Mouse (Mus musculus) midbrain, embryonic 11.5 days (tissue): ENCODE results near the gene Epop. TPM values are rescaled to one million over a fixed set of nuclear protein-coding genes. Genes with fewer than 3 reads are reported as not detected.
A peak's percentile ranks its signal among the peaks of the same experiment; 100 is the strongest.

Experiments
- ATAC-seq: fragments of 200-750 bp; cut with Nextera tagmentation; 2 replicates; pipeline ENCODE4 v1.8.0; 2017; ENCODE audit warnings: moderate TSS enrichment, moderate library complexity; ENCODE audit not compliant: low FRiP score
- DNase-seq: peaks from one replicate; pipeline ENCODE4 v3.0.0; 2015; ENCODE audit warnings: low spot score; ENCODE audit errors: missing footprints
- H3K27ac ChIP-seq: fragments of 300-500 bp; sonication (generic); 2 replicates; pipeline ENCODE4 v1.5.1; 2014; ENCODE audit warnings: low read depth, low read length
- H3K27me3 ChIP-seq: fragments of 300-500 bp; sonication (generic); 2 replicates; pipeline ENCODE4 v1.6.1; 2014; ENCODE audit warnings: mild to moderate bottlenecking, low read length, moderate library complexity, mixed read lengths; ENCODE audit not compliant: control insufficient read depth, insufficient read depth
- H3K36me3 ChIP-seq: fragments of 300-500 bp; sonication (generic); 2 replicates; pipeline ENCODE4 v1.6.1; 2014; ENCODE audit warnings: mild to moderate bottlenecking, low read length, moderate library complexity, mixed read lengths; ENCODE audit not compliant: control insufficient read depth, insufficient read depth
- H3K4me1 ChIP-seq: fragments of 300-500 bp; sonication (generic); 2 replicates; pipeline ENCODE4 v1.6.1; 2014; ENCODE audit warnings: low read length; ENCODE audit not compliant: control insufficient read depth, insufficient read depth
- H3K4me2 ChIP-seq: fragments of 300-500 bp; sonication (generic); 2 replicates; pipeline ENCODE4 v1.6.1; 2014; ENCODE audit warnings: mild to moderate bottlenecking, moderate library complexity
- H3K4me3 ChIP-seq: fragments of 300-500 bp; sonication (generic); 2 replicates; pipeline ENCODE4 v1.5.1; 2014; ENCODE audit warnings: low read depth, low read length
- H3K9ac ChIP-seq: fragments of 300-500 bp; sonication (generic); 2 replicates; pipeline ENCODE4 v1.6.1; 2014; ENCODE audit warnings: low read length
- H3K9me3 ChIP-seq: fragments of 300-500 bp; sonication (generic); 2 replicates; pipeline ENCODE4 v1.6.1; 2016; ENCODE audit warnings: low read length; ENCODE audit not compliant: control insufficient read depth
- WGBS: fragments of 180-500 bp; shearing (Covaris S2); extraction: QIAGEN DNeasy Blood & Tissue Kit; methylation state at CpG from one replicate; pipeline ENCODE4 v1.1.7; 2014; 5-methylcytosine and 5-hydroxymethylcytosine counted together
- polyA plus RNA-seq: library from polyadenylated mRNA; unstranded; fragments of >200 nt; fragmentation: Nextera tagmentation; extraction: Ambion mirVana; gene quantifications from 2 replicates; pipeline ENCODE4 v1.2.1, GENCODE M21; 2014

The Epop gene
- polyA plus RNA-seq, 1 experiment from 2014 or later: 12.0 TPM

DNA sequence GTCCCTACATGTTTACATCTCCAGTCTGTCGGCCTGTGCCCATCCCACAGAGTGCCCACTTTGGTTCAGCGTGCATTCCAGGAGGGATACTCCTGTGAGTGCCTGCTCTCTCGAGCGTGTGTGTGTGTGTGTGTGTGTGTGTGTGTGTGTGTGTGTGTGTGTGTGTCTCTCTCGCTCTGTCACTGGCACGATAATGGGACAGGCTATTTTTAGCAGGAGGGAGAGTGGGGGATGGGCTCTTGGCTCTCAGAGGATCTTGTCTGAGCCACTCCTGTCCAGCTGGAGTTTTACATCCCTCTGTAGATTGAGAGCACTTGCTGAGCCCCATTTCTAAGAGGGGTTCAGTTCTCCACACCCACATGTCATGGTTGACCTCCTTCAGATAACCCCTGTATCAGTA, 40.3 kb upstream of the Epop start:
- WGBS: 35% methylated on average over 6 of the region's 6 CpGs
- Histone ChIP-seq H3K4me2 (no peak overlapping the region), H3K4me3 (no peak overlapping the region), H3K36me3 (peaks cover 28% of the 10 kb centered on the region), H3K27me3 (no peaks in the 10 kb centered on the region), H3K9ac (no peak overlapping the region), H3K9me3 (no peaks in the 10 kb centered on the region), H3K4me1 (peaks cover 11% of the 10 kb centered on the region), H3K27ac (no peak overlapping the region)
- DNase-seq (no peak), ATAC-seq (no peak)

DNA sequence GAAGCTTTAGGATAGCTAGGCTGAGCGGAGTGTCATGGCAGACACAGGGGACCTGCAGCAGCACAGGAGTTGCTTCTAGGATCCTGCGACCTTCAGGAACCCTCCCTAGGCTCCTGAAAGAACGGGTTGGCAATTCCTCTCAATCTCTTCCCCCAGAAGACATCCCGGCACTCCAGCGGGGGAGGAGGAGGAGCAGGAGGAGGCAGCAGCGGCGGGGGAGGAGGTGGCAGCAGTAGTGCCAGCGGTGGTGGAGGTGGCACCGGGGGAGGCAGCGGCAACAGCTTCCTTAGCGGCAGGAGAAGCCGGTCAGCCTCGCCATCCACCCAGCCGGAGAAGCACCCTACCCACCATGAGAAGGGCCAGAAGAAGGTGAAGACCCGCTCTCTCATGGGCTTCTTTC, 39.8 kb upstream of the Epop start:
- Histone ChIP-seq H3K9me3 (no peaks in the 10 kb centered on the region), H3K36me3 (peaks cover 28% of the 10 kb centered on the region), H3K27ac (no peak overlapping the region), H3K4me2 (no peak overlapping the region), H3K4me1 (peaks cover 17% of the 10 kb centered on the region), H3K4me3 (no peak overlapping the region), H3K27me3 (no peaks in the 10 kb centered on the region), H3K9ac (peak overlapping the region; percentile 16; the same call in 1 of the 2 replicates)
- DNase-seq (no peak), ATAC-seq (no peak)
- WGBS: 51% methylated on average over 15 of the region's 15 CpGs

DNA sequence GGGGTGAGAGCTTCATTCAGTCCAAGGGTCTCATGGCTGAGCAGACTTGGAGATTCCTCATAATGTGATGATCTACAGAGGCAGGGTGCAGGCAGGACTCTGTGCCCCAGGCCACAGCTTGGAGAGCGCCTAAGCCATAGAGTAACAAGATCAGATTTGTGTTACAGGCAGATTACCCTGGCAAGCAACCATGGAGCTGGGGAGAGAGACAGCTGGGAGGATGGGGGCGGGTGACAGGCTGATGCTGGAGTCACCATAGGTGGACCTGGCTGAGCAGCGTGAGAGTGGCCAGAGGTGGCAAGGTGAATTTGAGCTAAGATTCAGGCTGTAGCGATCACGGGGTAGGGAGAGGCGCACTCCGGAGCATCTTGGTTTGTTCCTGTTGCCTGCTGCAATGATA, 38.7 kb upstream of the Epop start:
- no peak overlapping the region for H3K4me3 ChIP-seq
- WGBS: 93% methylated on average over 7 of the region's 7 CpGs
- no peak for DNase-seq

DNA sequence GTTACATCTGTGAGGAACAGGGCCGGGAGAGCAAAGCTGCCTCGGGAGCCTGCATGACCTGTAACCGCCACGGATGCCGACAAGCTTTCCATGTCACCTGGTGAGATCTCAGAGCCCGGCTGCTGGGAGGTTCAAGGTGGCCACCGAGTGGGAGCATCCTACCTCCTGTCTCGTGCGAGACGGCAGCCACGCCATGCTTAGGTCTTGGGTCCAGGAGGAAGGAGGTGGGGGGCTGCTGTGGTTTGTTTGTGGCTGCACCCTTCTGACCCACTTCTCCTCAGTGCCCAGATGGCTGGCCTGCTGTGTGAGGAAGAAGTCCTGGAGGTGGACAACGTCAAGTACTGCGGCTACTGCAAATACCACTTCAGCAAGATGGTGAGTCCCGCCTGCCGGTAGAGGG, 37.3 kb upstream of the Epop start:
- WGBS: 91% methylated on average over 15 of the region's 15 CpGs
- H3K4me3 ChIP-seq: no peak overlapping the region
- DNase-seq: no peak

More for the DNA sequence above, 38.7 kb upstream of the Epop start:
- Histone ChIP-seq H3K36me3 (peaks cover 23% of the 10 kb centered on the region), H3K9ac (no peak overlapping the region), H3K9me3 (no peaks in the 10 kb centered on the region), H3K4me1 (peaks cover 19% of the 10 kb centered on the region), H3K27me3 (no peaks in the 10 kb centered on the region), H3K27ac (no peak overlapping the region), H3K4me2 (no peak overlapping the region)
- ATAC-seq: no peak

DNA sequence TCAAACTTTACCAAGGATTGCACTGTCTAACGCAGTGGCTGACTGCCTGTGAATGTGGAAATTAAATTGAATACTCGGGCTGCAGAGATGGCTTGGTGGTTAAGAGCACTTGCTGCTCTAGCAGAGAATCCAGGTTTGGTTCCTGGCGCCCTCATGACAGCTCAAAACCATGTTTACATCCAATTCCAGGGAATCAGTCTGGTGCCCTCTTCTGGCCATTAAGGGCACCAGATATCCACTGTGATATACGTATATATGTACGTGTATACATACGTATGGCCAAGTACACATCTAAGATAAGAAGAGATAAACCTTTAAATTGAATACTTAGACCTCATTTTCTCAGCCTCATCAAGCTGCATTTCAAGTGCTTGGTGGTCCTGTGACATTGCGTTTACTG, 36.7 kb upstream of the Epop start:
- Histone ChIP-seq H3K27me3 (peaks cover 5% of the 10 kb centered on the region), H3K9me3 (no peaks in the 10 kb centered on the region), H3K27ac (no peak overlapping the region), H3K4me2 (no peak overlapping the region), H3K36me3 (peaks cover 17% of the 10 kb centered on the region), H3K4me3 (no peak overlapping the region), H3K4me1 (peaks cover 30% of the 10 kb centered on the region), H3K9ac (no peak overlapping the region)
- ATAC-seq: no peak
- WGBS: 90% methylated on average over 7 of the region's 7 CpGs
- DNase-seq: no peak

More for the DNA sequence above, 37.3 kb upstream of the Epop start:
- peaks cover 20% of the 10 kb centered on the region for H3K36me3 ChIP-seq
- no peak for ATAC-seq
- H3K9me3 ChIP-seq: no peaks in the 10 kb centered on the region
- no peak overlapping the region for H3K27ac ChIP-seq
- H3K4me2 ChIP-seq: no peak overlapping the region
- no peak overlapping the region for H3K9ac ChIP-seq
- H3K27me3 ChIP-seq: peaks cover 3% of the 10 kb centered on the region
- peaks cover 25% of the 10 kb centered on the region for H3K4me1 ChIP-seq

DNA sequence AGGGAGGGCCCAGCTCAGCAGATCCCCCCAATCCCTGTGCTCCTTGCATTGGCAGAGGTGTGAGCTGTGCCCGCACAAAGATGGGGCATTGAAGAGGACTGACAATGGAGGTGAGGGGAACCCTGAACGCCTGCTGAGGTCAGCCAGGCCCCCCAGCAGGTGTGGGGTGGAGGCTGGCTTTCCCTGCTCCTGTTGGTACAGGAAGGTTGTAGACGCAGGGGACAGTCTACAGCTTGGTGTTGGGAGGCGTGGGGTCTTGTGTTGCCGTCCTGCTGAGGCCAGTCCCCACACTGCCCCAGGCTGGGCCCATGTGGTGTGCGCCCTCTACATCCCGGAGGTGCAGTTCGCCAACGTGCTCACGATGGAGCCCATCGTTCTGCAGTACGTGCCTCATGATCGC, 35.9 kb upstream of the Epop start:
- peaks cover 17% of the 10 kb centered on the region for H3K36me3 ChIP-seq
- WGBS: 88% methylated on average over 13 of the region's 13 CpGs
- H3K27ac ChIP-seq: no peak overlapping the region
- H3K27me3 ChIP-seq: peaks cover 7% of the 10 kb centered on the region
- ATAC-seq (no peak), DNase-seq (no peak)
- no peak overlapping the region for H3K9ac ChIP-seq
- no peaks in the 10 kb centered on the region for H3K9me3 ChIP-seq
- H3K4me2 ChIP-seq: peak overlapping the region; percentile 70; the same call in 1 of the 2 replicates
- H3K4me3 ChIP-seq: peak overlapping the region; percentile 97; the same call in 1 of the 2 replicates
- peaks cover 38% of the 10 kb centered on the region for H3K4me1 ChIP-seq

DNA sequence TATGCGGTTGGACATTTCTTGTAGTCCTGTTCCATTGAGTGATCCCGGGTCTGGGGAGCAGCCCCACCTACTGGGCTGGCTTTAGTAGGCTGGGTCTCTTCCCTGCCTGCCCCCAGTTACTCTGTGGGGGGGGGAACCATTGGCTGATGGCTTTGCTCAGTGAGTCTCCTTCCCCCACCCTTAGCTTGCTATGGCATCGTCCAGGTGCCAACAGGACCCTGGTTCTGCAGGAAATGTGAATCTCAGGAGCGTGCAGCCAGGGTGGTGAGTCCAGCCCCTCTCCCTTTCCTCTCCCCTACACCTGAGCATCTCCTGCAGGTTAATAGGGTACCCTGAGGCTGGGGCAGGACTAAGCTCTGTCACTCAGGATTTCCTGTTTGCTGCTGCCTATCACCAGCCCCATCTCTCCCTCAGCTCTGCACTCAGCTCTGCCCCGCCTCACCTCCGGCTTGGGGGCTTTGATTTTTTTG, 35.3 kb upstream of the Epop start:
- H3K9me3 ChIP-seq: no peaks in the 10 kb centered on the region
- peak overlapping the region; percentile 97 for H3K4me3 ChIP-seq
- H3K36me3 ChIP-seq: peaks cover 13% of the 10 kb centered on the region
- WGBS: 30% methylated on average over 6 of the region's 6 CpGs
- no peak overlapping the region for H3K27ac ChIP-seq
- ATAC-seq (no peak), DNase-seq (no peak)
- peak overlapping the region; percentile 70 for H3K4me2 ChIP-seq
- H3K9ac ChIP-seq: peak overlapping the region; percentile 42
- H3K4me1 ChIP-seq: peaks cover 36% of the 10 kb centered on the region
- peaks cover 7% of the 10 kb centered on the region for H3K27me3 ChIP-seq

DNA sequence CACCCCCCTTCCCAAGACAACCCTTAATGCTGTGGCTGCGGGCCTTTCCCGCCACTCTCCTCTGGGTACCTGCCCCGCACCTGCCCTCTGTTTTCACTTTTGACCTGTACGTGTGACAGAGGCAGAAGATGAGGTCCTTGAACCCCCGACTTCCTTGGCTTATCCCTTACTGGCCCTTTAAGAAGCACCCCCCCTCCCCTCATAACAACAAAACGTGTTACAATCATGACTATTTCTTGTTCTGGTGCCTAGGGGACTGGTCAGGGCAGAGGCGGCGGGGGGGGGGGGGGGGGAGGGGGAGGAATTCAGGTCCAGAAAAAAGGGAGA, 34.8 kb upstream of the Epop start:
- peaks cover 38% of the 10 kb centered on the region for H3K4me1 ChIP-seq
- ATAC-seq (no peak), DNase-seq (no peak)
- H3K27me3 ChIP-seq: peaks cover 7% of the 10 kb centered on the region
- H3K36me3 ChIP-seq: peaks cover 13% of the 10 kb centered on the region
- no peaks in the 10 kb centered on the region for H3K9me3 ChIP-seq
- peak overlapping the region; percentile 93 for H3K9ac ChIP-seq
- H3K4me2 ChIP-seq: peak overlapping the region; percentile 70
- 2% methylated on average over 6 of the region's 8 CpGs for WGBS
- H3K4me3 ChIP-seq: peak overlapping the region; percentile 97
- peak overlapping the region; percentile 87; the same call in 1 of the 2 replicates for H3K27ac ChIP-seq

DNA sequence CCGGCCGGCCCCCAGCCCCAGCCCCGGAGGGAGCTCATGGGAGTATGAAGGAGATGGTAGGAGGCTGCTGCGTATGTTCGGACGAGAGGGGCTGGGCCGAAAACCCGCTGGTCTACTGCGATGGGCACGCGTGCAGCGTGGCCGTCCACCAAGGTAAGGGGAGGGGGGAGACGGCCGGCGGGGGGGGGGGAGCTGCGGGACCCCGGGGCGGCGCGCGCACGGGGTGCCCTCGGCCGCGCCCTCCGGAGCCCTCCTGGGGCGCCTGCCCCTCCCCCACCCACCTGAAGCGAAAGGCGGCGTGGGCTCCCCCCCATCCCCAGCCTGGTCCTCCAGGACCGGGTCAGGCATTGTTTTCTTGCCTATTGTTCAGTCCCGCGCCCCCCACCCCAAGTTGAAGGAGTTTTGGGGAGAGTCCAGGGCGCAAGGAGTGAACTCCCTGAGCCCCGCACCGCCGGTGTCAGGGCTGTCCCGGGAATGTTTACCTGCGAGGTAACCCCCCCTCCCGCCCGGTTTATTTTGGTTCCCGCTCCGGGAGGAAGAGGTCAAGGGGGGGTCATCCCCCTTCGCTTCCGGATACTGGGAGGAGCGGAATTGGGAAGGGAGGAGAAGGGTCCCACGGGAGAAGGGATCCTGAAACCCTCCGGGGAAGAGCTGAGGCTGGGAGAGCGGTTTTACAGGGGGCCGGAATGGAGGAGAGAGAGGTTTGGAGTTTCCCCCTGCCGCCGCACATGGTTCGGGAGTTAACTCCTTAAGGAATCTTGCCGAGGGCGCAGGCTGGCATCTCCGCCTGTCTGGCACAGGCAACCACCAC, 34.2 kb upstream of the Epop start:
- H3K9me3 ChIP-seq: no peaks in the 10 kb centered on the region
- H3K36me3 ChIP-seq: peaks cover 13% of the 10 kb centered on the region
- peaks cover 11% of the 10 kb centered on the region for H3K27me3 ChIP-seq
- H3K27ac ChIP-seq: peak overlapping the region; percentile 87
- H3K4me1 ChIP-seq: peaks cover 39% of the 10 kb centered on the region
- ATAC-seq (peak; percentile 36), DNase-seq (peak; percentile 93)
- under 1% methylated on average over 36 of the region's 57 CpGs for WGBS
- H3K9ac ChIP-seq: peak overlapping the region; percentile 93
- peak overlapping the region; percentile 97 for H3K4me3 ChIP-seq
- H3K4me2 ChIP-seq: peak overlapping the region; percentile 70
